Mouse (Mus musculus): ENCODE results near the gene Gm47969.

- TF ChIP-seq CHD1 (IDR thresholded peaks at IDR 0.05; ENCODE audit: low read depth, low read length) (no peak), SIN3A (IDR thresholded peaks at IDR 0.05; ENCODE audit: low read length) (no peak), TCF12 (IDR thresholded peaks at IDR 0.05; ENCODE audit: low read depth, low read length) (no peak), SMC3 (IDR thresholded peaks at IDR 0.05; ENCODE audit: low read depth, low read length) (no peak), MAX (IDR thresholded peaks at IDR 0.05; ENCODE audit: low read length) (no peak), MYC (IDR thresholded peaks at IDR 0.05; ENCODE audit: low read depth, low read length) (no peak), MAFK (IDR thresholded peaks at IDR 0.05; ENCODE audit: insufficient replicate concordance, low read length) (peak; percentile 74; the same call in 1 of the 2 replicates)
Measured at GRCm38 (mm10) chr1:83034509-83034908, 10.2 kb upstream of the Gm47969 start.

Measured in CH12.LX (cell line).